Mouse (Mus musculus) forebrain, embryonic 14.5 days (tissue): ENCODE measurements around the gene Scyl1. TPM values are rescaled to one million over a fixed set of nuclear protein-coding genes. Genes with fewer than 3 reads are reported as not detected.

Experiments used
- ATAC-seq: fragments of 200-750 bp; cut with Nextera tagmentation; 2 replicates; pipeline ENCODE4 v1.8.0; 2017; ENCODE audit warnings: mild to moderate bottlenecking, moderate library complexity
- DNase-seq: peaks from one replicate; pipeline ENCODE4 v3.0.0-alpha.2; 2015; ENCODE audit warnings: low spot score
- H3K27ac ChIP-seq: fragments of 300-500 bp; sonication (generic); 2 replicates; pipeline ENCODE4 v1.5.1; 2014; ENCODE audit warnings: low read depth, mild to moderate bottlenecking, control low read depth, low read length, moderate library complexity
- H3K27me3 ChIP-seq: fragments of 300-500 bp; sonication (generic); replicated peaks from 2 replicates; pipeline ENCODE4 v1.6.1; 2014; ENCODE audit warnings: low read length, control low read depth, mixed read lengths; ENCODE audit not compliant: control insufficient read depth, insufficient read depth
- H3K36me3 ChIP-seq: fragments of 300-500 bp; sonication (generic); 2 replicates; pipeline ENCODE4 v1.6.1; 2014; ENCODE audit warnings: low read length, control low read depth; ENCODE audit not compliant: control insufficient read depth, insufficient read depth
- H3K4me1 ChIP-seq: fragments of 300-500 bp; sonication (generic); 2 replicates; pipeline ENCODE4 v1.6.1; 2014; ENCODE audit warnings: antibody characterized with exemption, low read length, control low read depth; ENCODE audit not compliant: control insufficient read depth, insufficient read depth
- H3K4me2 ChIP-seq: fragments of 300-500 bp; sonication (generic); 2 replicates; pipeline ENCODE4 v1.6.1; 2014; ENCODE audit warnings: mild to moderate bottlenecking, control low read depth, low read length
- H3K4me3 ChIP-seq: fragments of 300-500 bp; sonication (generic); 2 replicates; pipeline ENCODE4 v1.5.1; 2014; ENCODE audit warnings: low read depth, low read length, control low read depth
- H3K9ac ChIP-seq: fragments of 300-500 bp; sonication (generic); 2 replicates; pipeline ENCODE4 v1.6.1; 2014; ENCODE audit warnings: mild to moderate bottlenecking, low read length, control low read depth, moderate library complexity
- H3K9me3 ChIP-seq: fragments of 300-500 bp; sonication (generic); replicated peaks from 2 replicates; pipeline ENCODE4 v1.6.1; 2016; ENCODE audit warnings: low read length, control low read depth, mixed read lengths; ENCODE audit not compliant: control insufficient read depth
- WGBS: fragments of 180-500 bp; shearing (Covaris S2); extraction: QIAGEN DNeasy Blood & Tissue Kit; methylation state at CpG from one replicate; pipeline ENCODE4 v1.1.7; 2014; 5-methylcytosine and 5-hydroxymethylcytosine counted together
- polyA plus RNA-seq: library from polyadenylated mRNA; unstranded; fragments of >200 nt; fragmentation: Nextera tagmentation; extraction: Ambion mirVana; gene quantifications from 2 replicates; pipeline ENCODE4 v1.2.1, GENCODE M21; 2014

The Scyl1 gene
- polyA plus RNA-seq, 1 experiment from 2014 or later, result 56.1 TPM

DNA sequence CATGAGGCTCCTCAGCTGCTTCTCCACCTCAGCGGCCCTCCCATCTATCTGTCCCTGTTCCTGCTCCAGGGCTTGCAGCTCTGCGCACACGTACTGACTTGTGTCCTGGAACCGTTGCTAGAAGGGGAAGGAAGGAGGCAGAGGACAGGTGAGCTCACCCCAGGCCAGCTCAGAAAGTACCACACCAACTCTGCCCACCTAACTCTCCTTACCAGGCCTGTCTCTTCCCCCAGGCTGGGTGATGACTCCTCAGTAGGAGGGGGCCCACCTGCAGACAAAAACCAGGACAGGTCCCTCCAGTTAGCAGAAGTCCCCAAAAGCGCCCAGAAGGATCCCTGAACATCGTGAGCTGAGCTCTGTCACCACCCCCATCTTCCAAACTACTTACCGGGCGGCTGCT is 60.6 kb downstream of the Scyl1 start:
- H3K9me3 ChIP-seq, result no peaks in the 10 kb centered on the region
- no peak overlapping the region for H3K27ac ChIP-seq
- H3K27me3 ChIP-seq, result no peaks in the 10 kb centered on the region
- no peak overlapping the region for H3K9ac ChIP-seq
- ATAC-seq (no peak), DNase-seq (no peak)
- 80% methylated on average over 8 of the region's 8 CpGs for WGBS
- peaks cover 89% of the 10 kb centered on the region for H3K36me3 ChIP-seq
- no peak overlapping the region for H3K4me2 ChIP-seq
- H3K4me3 ChIP-seq, result no peak overlapping the region
- H3K4me1 ChIP-seq, result no peaks in the 10 kb centered on the region

DNA sequence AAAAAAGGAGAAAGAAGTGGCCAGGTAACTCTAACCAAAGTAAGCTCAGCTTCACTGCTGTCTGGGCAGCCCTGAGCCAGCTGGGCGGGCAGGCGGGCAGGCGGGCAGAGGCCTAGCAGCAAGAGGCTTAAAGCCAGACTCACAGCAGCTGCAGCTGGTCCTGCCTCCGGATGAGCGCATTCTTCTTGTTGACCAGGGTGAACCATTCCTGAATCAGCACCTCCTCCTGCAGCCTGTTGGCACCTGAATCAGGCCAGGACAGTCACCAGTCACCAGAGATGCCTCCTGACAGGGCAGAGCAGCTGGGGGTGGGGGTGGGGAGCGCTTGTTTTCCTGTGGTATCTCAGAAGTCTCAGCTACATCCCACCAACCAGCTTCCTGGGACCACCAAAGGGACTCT is 61.2 kb downstream of the Scyl1 start:
- 97% methylated on average over 6 of the region's 6 CpGs for WGBS
- Histone ChIP-seq H3K27me3 (no peaks in the 10 kb centered on the region), H3K9ac (no peak overlapping the region), H3K4me3 (no peak overlapping the region), H3K36me3 (peaks cover 85% of the 10 kb centered on the region), H3K4me1 (no peaks in the 10 kb centered on the region), H3K4me2 (no peak overlapping the region), H3K27ac (no peak overlapping the region), H3K9me3 (no peaks in the 10 kb centered on the region)
- DNase-seq (no peak), ATAC-seq (no peak)

Other genes starting within 250 kb of the Scyl1 start
- gene Ovol1, start 210.8 kb downstream of the Scyl1 start, polyA plus RNA-seq, result 0.16 TPM in 1 of 2 replicates, not detected in the other
- 1.5 and 1.6 TPM in 2 replicates for gene Ap5b1, start 203.4 kb downstream of the Scyl1 start, polyA plus RNA-seq
- gene Rnaseh2c, start 169.5 kb downstream of the Scyl1 start, polyA plus RNA-seq, result 85.7 and 95.8 TPM in 2 replicates
- 43.7 and 49.7 TPM in 2 replicates for gene Kat5, start 161.2 kb downstream of the Scyl1 start, polyA plus RNA-seq
- 29.8 and 35.8 TPM in 2 replicates for gene Rela, start 133.9 kb downstream of the Scyl1 start, polyA plus RNA-seq
- 9.2 and 10.2 TPM in 2 replicates for gene Sipa1, start 107.7 kb downstream of the Scyl1 start, polyA plus RNA-seq
- 9.2 and 11.8 TPM in 2 replicates for gene Map3k11, start 82.7 kb downstream of the Scyl1 start, polyA plus RNA-seq
- gene Pcnx3, start 82.5 kb downstream of the Scyl1 start, polyA plus RNA-seq, result 20.9 and 24.6 TPM in 2 replicates
- gene Kcnk7, start 67.1 kb downstream of the Scyl1 start, polyA plus RNA-seq, result 0.17 TPM in 1 of 2 replicates, not detected in the other
- 7.0 and 10.1 TPM in 2 replicates for gene Ehbp1l1, start 45.1 kb downstream of the Scyl1 start, polyA plus RNA-seq
- 204 and 233 TPM in 2 replicates for gene Fam89b, start 41.8 kb downstream of the Scyl1 start, polyA plus RNA-seq
- 8.5 and 10.7 TPM in 2 replicates for gene Ltbp3, start 30.5 kb downstream of the Scyl1 start, polyA plus RNA-seq
- 13.1 and 16.0 TPM in 2 replicates for gene Frmd8, start 103.9 kb upstream of the Scyl1 start, polyA plus RNA-seq
- 1.7 TPM in 2 replicates for gene Slc25a45, start 106.4 kb upstream of the Scyl1 start, polyA plus RNA-seq
- gene Tigd3, start 122.7 kb upstream of the Scyl1 start, polyA plus RNA-seq, result 7.0 and 7.1 TPM in 2 replicates
- 127 and 136 TPM in 2 replicates for gene Dpf2, start 141.6 kb upstream of the Scyl1 start, polyA plus RNA-seq
- gene Cdc42ep2, start 153.4 kb upstream of the Scyl1 start, polyA plus RNA-seq, result 7.9 and 9.6 TPM in 2 replicates
- gene Pola2, start 192.8 kb upstream of the Scyl1 start, polyA plus RNA-seq, result 35.5 and 41.1 TPM in 2 replicates
- not detected in 2 replicates for gene Slc22a20, start 214.7 kb upstream of the Scyl1 start, polyA plus RNA-seq
- 2.4 TPM in 2 replicates for gene Capn1, start 244.5 kb upstream of the Scyl1 start, polyA plus RNA-seq